Mouse (Mus musculus): ENCODE measurements around the gene Dtx2.

DNA sequence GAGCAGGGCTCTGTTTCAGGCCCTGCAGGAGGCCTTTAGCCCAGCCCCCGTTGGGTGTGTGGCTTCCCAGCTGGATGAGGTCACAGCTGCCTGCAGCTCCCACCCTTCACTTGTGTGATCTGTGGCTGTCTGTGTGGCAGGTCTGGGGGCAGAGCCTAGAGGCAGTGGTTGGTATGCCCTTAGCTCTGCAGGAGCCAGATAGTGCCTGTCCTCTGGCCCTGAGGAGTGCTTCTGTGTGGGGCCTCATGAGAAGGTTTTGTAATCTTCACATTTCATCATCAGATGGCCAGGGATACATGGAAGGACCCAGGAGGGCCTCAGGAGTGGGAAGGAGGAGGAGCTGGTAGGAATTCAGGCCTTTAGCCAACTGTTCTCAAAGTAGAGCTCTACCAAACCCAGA is 25.3 kb downstream of the Dtx2 start:
- TF ChIP-seq CTCF (conservative IDR thresholded peaks at IDR 0.05; ENCODE audit: insufficient read depth, insufficient read length, low read depth, low read length): no peak
- no peak for TF ChIP-seq POLR2A (IDR thresholded peaks at IDR 0.05; ENCODE audit: low read depth, low read length)

Data from kidney, adult 2 months (tissue).